Mouse (Mus musculus) liver, adult 2 months (tissue): ENCODE data around the gene Fam71e2.

Experiments
- CTCF ChIP-seq: fragments of 200-500 bp; IDR thresholded peaks from 2 replicates; pipeline ENCODE4 v1.5.1; 2011; ENCODE audit warnings: low read depth, low read length, control low read depth
- POLR2A ChIP-seq: fragments of 200-500 bp; IDR thresholded peaks from 2 replicates; pipeline ENCODE4 v1.6.1; 2011; ENCODE audit warnings: low read length, control low read depth; ENCODE audit not compliant: insufficient read depth; ENCODE audit errors: extremely low read depth

DNA sequence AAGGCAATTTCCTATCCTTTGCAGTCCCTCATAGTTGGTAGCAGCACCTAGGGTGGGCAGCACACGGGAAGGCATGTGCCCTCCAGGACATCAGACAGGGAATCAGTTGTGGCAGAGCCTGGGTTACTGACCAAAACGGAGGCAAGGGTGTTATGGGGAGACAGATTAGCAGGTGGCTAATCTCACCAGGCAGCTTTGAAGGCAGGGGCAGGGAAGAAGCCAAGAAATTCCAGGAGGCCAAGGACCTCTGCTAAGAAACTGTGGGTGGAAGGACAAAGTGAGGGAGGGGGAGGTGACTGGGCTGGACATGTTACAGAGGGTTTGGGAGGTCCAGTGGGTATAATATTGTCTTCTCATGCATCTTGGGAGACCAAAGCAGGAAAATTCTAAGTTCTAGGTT, 27.7 kb downstream of the Fam71e2 start:
- TF ChIP-seq CTCF = no peak
- TF ChIP-seq POLR2A = no peak
